Mouse (Mus musculus) 3T3-L1 (cell line): ENCODE results near the gene Rab12.

ENCODE experiments used
- DNase-seq: peaks from one replicate; pipeline ENCODE4 v3.0.0-alpha.2; 2015; ENCODE audit warnings: low read depth, low spot score

The Rab12 gene

DNA sequence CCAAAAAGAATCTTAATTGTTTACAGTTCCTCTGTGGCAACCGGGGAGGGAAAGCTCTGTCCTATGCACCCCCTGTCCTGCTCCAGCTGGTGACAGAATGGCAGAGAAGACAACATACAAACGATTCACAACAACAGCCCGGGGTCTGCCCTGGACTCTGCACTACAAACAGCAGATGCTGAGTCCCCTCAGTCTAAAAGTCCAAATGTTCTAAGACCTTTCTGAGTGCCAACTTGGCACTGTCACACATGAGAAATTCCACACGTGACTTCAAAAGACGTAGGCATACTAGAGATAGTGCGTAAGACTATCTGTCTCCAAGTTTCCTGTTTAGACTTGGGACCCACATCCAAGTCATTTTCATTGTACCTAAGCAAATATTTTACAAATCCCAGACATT, 16.7 kb downstream of the Rab12 start:
- no peak for DNase-seq

DNA sequence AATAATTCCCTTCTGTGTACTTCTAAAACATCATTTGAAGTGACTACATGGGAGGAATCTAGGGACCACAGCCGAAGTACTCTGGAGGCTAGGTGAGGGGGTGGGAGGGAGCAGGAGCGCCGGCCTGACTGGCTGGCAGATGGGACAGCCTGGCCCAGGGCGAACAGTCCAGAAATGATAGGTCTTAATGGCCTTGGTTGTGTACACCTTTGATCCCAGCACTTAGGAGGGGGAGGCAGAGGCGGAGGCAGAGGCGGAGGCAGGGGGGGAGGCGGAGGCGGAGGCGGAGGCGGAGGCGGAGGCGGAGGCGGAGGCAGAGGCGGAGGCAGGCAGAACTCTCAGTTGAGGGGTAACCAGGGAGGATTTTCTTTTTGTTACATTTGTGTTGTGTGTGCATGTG, 20.9 kb downstream of the Rab12 start:
- no peak for DNase-seq

DNA sequence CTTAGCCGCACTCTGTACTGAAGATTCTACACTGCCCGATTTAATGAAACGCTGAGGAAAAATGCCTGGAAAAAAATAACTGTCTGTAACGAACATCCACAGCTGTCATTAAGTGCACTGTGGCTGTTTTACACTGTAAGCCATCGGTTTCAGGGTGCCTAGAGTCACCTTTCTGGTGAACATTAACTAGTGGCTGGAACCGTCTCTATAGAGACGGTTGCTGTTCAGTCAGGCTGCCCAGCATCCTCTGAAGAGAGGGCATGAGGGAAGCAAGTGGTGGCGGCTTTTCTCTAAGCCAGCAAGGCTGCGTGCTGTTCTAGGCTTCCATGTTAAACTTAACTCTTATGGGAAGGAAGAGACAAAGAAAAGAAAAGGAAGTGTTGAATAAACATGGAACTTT, 22.9 kb downstream of the Rab12 start:
- DNase-seq: no peak

- DNase-seq: peak; percentile 74
Measured at GRCm38 (mm10) chr17:66490022-66490601, 29.4 kb downstream of the Rab12 start.

GRCm38 (mm10) chr17:66486576-66486975, 33.0 kb downstream of the Rab12 start:
- DNase-seq: no peak

DNA sequence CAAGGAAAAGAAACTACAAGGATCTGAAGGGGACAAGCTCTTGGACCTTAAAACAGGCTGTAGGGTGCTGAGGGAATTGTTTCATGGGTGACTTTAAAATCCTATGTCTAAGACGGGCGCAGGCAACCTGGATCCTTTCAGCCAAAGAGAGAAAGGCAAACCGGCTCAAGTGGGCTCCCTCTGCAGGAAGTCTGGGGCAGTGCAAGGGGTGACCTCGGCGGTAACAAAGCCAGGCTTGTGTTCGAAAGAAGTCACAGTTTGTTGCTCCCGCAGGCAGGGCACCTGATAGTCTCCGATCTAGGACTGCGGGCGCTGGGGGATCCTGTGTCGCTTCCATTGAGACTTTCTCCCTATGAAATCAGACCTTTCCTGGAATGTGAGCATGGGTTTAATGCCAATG, 33.8 kb downstream of the Rab12 start:
- peak; percentile 17 for DNase-seq

DNA sequence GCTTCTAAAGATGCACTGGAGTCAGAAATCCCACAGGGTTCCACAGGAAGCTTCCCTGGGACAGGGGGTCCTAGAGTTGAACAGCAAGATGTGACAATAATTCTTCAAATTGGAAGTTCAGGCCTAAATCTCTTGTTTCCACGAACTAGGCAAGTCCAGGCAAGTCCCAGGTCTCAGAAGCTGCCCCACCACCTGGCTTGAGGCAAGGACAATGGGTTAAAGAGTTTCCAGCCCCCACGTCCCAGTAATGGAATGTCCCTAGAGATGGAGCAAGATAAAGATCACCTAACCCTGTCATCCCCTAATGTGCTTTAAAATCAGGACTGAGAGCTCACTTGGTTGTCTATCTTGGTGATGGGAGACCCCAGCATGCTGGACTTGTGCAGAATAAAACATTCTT, 34.6 kb downstream of the Rab12 start:
- DNase-seq: no peak

DNA sequence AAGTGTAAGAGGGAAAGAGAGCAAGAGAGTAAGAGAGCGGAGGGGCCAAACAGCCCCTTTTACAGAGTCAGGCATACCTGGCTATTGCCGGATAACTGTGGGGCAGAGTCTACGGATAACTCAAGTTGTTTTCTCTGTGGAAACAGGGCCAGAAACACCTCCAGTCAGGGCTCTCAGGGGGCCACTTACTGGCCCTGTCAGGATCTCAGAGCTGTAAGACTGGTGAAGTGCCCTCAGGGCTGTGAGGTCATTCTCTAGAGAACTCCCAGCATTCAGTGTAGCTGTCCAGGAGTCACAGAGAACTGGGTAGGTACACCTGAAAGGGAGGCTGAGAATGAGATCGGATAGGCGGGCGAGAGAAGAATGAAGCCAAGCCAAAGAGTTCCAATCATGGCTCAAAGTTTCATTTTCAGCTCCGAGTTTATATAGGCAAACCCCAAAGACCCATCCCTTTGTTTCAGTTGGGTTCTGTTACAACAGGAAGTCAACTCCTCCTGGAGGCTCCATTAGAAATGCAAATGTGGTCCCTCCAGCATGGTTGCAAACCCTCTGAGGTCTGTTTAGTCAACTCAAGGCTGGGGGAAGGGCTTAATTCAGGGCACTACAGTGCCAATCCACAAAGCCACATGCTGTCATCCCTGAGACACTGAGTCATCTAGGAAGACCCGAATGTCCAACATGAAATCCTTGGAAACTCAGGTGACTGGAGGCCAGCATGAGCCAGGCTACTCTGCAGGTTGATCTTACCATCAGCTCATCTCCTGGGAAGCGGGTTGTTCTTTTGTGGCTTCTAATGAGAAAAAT, 35.7 kb downstream of the Rab12 start:
- DNase-seq: no peak

DNA sequence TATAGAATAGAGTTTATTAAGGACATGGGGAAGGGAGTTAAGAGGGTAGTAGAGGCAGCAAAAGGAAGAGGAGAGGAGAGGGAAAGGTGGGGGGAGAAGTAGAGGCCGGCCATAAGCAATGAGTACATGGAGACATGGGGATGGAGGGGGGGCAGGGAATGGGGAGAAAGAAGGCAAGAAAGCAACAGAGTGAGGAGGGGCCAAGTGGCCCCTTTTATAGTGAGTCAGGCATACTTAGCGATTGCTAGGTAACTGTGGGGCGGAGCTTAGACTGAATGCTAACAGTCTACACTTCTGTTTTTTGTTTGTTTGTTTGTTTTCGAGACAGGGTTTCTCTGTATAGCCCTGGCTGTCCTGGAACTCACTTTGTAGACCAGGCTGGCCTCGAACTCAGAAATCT, 38.2 kb downstream of the Rab12 start:
- no peak for DNase-seq

- no peak for DNase-seq
Measured at GRCm38 (mm10) chr17:66480491-66481278, 38.8 kb downstream of the Rab12 start.

GRCm38 (mm10) chr17:66479813-66480490, 39.6 kb downstream of the Rab12 start:
- DNase-seq: no peak

GRCm38 (mm10) chr17:66479311-66479710, 40.2 kb downstream of the Rab12 start:
- DNase-seq: no peak

DNA sequence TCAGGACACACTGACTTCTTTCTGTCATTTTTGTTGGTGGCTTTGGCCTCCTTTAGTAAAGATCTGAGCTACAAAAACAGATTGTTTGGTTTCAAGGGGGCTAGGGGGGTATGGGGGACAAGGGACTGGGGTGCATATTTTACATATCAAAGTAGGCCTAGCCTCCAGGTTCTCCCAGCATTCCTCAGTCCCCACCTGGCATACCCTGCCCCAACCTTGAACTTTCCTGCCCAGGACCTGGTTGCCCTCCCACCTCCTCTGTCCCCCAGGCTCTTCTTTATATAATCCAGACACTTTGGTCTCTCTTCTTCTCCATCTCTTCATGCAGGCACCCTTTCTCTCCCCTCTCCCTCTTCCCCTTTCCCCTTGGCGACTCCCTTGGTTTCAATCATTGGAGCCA, 46.3 kb downstream of the Rab12 start:
- DNase-seq: no peak

GRCm38 (mm10) chr17:66471775-66472174, 47.8 kb downstream of the Rab12 start:
- DNase-seq: no peak

- no peak for DNase-seq
Measured at GRCm38 (mm10) chr17:66471252-66471651, 48.3 kb downstream of the Rab12 start.

- DNase-seq: no peak
Measured at GRCm38 (mm10) chr17:66470020-66470419, 49.5 kb downstream of the Rab12 start.

GRCm38 (mm10) chr17:66457278-66457677, 62.3 kb downstream of the Rab12 start:
- no peak for DNase-seq

DNA sequence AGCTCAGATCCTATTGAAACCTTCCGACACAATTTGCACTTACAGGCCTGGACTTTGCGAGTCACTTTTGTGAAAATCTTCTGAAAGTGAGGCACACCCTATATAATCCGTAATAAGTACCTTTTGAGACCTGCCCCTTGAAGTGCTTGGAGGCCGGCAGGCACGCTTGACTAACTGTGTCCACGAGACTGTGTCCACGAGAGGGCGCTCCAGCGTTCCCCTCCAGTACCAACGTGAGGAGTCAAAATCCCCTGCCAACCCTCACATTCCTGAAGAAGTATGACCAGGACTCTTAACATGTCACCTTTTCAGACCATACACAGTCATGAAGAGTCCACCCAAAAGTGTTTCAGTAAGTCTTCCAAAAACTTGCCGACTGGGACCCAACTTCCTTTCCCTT, 68.4 kb downstream of the Rab12 start:
- peak; percentile 84 for DNase-seq

DNA sequence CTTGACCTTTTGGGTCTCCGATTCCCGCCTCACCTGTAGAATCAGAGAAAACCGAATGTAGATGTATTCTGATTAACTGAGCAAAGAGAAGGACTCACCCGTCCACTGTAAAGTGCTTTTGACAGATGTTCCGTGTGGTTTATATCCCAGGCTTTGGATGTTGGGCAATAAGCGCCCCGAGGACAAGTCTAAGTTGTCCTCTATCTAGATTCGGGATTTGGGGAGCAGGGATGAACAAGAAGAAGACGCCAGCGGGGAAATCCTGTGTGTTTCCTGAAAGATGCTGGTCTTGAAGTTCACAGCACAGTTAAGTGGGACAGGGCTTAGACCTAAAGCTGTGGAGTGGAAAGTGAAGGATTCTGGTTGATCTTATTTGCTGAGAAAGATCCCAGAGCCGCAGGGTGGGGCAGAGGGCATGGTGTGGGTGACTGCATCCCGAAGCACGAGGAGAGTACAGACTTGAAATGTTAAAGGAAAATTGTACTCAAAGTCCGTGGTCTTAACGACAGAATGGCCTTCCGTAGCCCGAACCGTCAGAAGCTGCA, 68.9 kb downstream of the Rab12 start:
- peak; percentile 10 for DNase-seq

- peak; percentile 53 for DNase-seq
Measured at GRCm38 (mm10) chr17:66449460-66450341, 69.8 kb downstream of the Rab12 start, which contains the start of gene Mtcl1. TSS of gene Mtcl1 (minus strand) at chr17:66449750.
